Mouse (Mus musculus) cortical plate, adult 2 months (tissue): ENCODE results near the gene Cic. TPM values are rescaled to one million over a fixed set of nuclear protein-coding genes. Genes with fewer than 3 reads are reported as not detected.
"Not testable (repeated sequence)": the region's sequence is repeated elsewhere in the genome, so short reads cannot be mapped to it uniquely, and the experiment has no call there.

Experiments used
- H3K27ac ChIP-seq: fragments of 200-500 bp; 2 replicates; pipeline ENCODE4 v1.5.1; 2012; ENCODE audit warnings: low read length, control low read depth, inconsistent platforms; ENCODE audit not compliant: insufficient read depth
- H3K4me1 ChIP-seq: fragments of 200-500 bp; 2 replicates; pipeline ENCODE4 v1.6.1; 2011; ENCODE audit warnings: low read length; ENCODE audit not compliant: control insufficient read depth, insufficient read depth
- H3K4me3 ChIP-seq: fragments of 200-500 bp; 2 replicates; pipeline ENCODE4 v1.5.1; 2011; ENCODE audit warnings: mild to moderate bottlenecking, low read length, control low read depth; ENCODE audit not compliant: insufficient read depth
- CTCF ChIP-seq: fragments of 200-500 bp; IDR thresholded peaks from 2 replicates; pipeline ENCODE4 v1.5.1; 2011; ENCODE audit warnings: mild to moderate bottlenecking, control low read depth, low read length; ENCODE audit not compliant: insufficient read depth; ENCODE audit errors: extremely low read depth
- POLR2A ChIP-seq: fragments of 200-500 bp; IDR thresholded peaks from 2 replicates; pipeline ENCODE4 v1.6.1; 2011; ENCODE audit warnings: mild to moderate bottlenecking, low read length, control low read depth; ENCODE audit not compliant: insufficient read depth; ENCODE audit errors: extremely low read depth
- polyA plus RNA-seq: library from polyadenylated mRNA; depleted of rRNA; stranded (reverse); fragments of >200 nt; gene quantifications from 2 replicates; pipeline ENCODE4 v1.2.3, GENCODE M21; 2012

Gene Cic
- polyA plus RNA-seq, 1 experiment = 89.6 TPM

DNA sequence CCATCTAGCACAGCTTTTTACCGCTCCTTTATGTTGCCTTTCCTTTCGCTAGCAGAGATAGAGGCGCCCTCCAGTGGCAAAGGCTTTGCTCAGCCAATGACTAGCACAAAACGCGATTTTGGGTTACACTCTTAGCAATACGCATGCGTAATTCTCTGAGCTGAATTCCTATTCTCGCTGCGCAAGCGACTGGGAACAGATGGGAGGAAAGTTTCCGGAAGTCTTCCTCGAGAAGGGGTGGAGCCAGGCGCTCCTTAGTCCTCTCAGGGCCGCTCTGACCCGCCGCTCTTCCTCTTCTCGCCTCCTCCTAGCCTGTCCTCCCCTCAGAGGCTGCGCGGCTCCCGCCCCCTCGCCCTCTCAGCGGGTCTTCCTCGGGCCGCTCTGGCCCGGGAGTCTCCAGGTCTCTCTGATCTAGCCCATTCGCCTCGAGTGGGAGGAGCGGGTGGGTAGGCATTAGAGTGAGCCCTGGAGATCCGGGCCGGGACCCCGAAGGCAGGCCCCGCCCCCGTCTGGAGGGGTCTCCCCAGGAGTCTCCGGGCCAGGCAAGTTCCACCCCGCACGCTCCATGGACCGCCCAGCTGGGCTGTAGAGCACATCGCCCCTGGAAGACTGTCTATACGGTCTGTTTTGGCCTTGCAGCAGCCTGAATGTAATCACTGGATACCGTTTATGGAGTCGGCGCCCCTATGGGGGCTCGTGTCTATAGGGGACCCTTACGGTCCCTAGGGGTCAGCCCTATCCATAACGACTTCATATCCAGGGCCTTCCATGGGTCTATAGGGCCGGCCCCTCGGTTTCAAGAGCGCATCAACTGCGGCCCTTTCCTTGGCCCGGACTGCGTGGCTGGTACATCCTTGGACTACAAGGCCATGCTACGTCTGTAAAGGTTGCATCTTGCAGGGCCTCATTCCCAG lies 49.3 kb downstream of the Cic start, which contains the start of gene Megf8:
Gene Megf8, plus strand, starts transcription at position 633 of the 914 bp plus-strand sequence.
- peaks cover 3% of the 10 kb centered on the region; the same call in 1 of the 2 replicates for H3K4me1 ChIP-seq
- 0 out of 2 replicates have a peak within 1 kb of the TSS, but pooled peaks have one; percentile 11 for H3K27ac ChIP-seq
- peak within 1 kb of the TSS; percentile 86 for H3K4me3 ChIP-seq
- TF ChIP-seq POLR2A = peak; percentile 44; the same call in 1 of the 2 replicates
- peak; percentile 95 for TF ChIP-seq CTCF

DNA sequence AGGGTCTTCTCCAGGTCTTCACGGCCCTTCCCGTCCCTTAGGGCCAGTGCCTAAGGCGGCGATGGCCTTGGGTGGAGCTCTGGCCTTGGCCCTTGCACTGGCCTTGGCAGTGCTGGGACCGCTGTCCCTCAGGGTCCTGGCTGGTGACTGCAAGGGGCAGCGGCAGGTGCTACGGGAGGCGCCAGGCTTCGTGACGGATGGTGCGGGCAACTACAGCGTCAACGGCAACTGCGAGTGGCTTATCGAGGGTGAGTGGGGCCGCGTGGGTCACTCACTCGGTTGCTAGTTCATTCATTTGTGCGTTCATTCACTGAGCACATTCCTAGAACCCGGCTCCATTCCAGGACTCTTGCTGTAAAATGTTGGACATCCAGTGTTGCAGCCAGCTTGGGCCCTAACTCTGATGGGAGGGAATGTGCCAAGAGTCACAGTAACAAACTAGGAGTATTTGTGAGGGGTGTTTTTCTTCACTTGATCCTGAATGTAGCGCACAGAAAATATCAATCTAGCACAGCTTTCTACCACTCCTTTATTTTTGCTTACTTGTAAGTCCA lies 50.0 kb downstream of the Cic start:
- Histone ChIP-seq H3K4me3 (peak overlapping the region; percentile 86), H3K4me1 (peaks cover 3% of the 10 kb centered on the region; the same call in 1 of the 2 replicates), H3K27ac (0 out of 2 replicates have a peak overlapping the region, but pooled peaks have one; percentile 11)
- TF ChIP-seq POLR2A (no peak), CTCF (no peak)

DNA sequence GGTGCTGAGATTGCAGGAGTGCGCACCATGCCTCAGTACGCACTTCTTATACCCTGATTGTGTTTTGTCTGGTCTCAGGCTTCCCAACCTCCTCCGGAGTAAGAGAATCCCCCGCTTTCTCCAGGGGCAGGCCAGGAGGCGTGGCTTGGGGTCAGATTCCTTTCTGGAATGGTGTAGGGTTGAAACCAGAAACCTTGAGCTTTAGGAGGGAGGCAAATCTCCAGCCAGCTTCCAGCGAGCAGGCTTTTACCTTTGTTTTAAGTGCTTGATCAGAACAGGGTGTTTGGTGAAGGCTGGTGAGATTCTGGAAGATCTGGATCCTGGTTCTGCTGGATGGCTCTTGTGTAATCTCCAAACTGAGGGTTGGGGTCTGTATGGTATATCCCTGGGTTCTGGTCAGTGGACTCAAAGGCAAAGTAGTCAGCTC lies 54.6 kb downstream of the Cic start:
- Histone ChIP-seq H3K4me1 (peaks cover 2% of the 10 kb centered on the region; the same call in 1 of the 2 replicates), H3K27ac (no peak overlapping the region), H3K4me3 (no peak overlapping the region)
- no peak for TF ChIP-seq CTCF
- TF ChIP-seq POLR2A = no peak

DNA sequence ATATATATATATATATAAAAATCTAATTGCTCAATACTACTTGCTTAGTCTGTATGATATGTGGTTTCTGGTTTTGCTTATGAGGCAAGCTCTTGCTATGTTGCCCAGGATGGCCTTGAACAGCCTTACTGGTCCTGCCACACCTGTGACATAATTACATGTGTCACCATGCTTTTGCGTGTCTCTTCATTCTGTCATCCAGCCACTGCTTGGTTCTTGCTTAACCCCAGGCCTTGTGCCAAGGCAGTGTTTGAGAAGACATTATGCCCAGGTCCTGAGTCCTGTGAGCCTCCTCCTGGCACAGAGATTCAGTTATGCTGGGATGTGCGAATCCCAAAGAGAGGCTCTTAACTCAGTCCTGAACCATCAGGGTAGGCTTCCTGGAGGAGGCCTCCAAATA lies 55.7 kb downstream of the Cic start:
- TF ChIP-seq CTCF = no peak
- Histone ChIP-seq H3K4me3 (no peak overlapping the region), H3K4me1 (peaks cover 2% of the 10 kb centered on the region; the same call in 1 of the 2 replicates), H3K27ac (no peak overlapping the region)

DNA sequence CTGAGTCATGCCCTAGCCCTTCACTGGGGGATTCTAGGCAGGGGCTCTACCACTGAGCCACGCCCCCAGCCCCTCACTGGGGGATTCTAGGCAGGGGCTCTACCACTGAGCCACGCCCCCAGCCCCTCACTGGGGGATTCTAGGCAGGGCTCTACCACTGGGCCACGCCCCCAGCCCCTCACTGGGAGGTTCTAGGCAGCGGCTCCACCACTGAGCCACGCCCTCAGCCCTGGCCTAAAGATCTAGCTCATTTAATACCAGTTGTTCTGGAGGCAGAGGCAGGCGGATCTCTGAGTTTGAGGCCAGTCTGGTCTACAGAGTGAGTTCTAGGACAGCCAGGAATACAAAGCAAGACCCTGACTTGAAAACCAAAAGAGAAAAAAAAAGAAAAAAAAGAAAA lies 57.9 kb downstream of the Cic start:
- not testable (repeated sequence) for H3K4me1 ChIP-seq, H3K4me3 ChIP-seq

DNA sequence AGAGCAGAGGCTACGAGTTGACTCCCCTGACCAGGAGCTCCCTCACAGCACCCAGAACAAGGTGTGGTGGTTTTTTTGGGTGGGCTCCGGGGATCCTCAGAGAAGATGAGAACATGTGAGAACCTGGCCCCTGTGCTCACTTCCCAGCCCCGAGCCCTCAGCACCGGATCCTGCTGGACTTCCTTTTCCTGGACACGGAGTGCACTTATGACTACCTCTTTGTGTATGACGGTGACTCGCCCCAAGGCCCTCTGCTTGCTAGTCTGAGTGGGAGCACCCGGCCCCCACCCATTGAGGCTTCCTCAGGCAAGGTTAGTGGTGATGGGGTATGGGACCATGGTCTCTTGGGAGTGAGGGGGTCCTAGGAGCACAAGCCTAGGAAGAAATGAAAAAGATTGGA lies 58.7 kb downstream of the Cic start:
- TF ChIP-seq CTCF = no peak
- TF ChIP-seq POLR2A = no peak
- Histone ChIP-seq H3K4me3 (no peak overlapping the region), H3K27ac (no peak overlapping the region)

More for the DNA sequence above, 57.9 kb downstream of the Cic start:
- not testable (repeated sequence) for H3K27ac ChIP-seq

DNA sequence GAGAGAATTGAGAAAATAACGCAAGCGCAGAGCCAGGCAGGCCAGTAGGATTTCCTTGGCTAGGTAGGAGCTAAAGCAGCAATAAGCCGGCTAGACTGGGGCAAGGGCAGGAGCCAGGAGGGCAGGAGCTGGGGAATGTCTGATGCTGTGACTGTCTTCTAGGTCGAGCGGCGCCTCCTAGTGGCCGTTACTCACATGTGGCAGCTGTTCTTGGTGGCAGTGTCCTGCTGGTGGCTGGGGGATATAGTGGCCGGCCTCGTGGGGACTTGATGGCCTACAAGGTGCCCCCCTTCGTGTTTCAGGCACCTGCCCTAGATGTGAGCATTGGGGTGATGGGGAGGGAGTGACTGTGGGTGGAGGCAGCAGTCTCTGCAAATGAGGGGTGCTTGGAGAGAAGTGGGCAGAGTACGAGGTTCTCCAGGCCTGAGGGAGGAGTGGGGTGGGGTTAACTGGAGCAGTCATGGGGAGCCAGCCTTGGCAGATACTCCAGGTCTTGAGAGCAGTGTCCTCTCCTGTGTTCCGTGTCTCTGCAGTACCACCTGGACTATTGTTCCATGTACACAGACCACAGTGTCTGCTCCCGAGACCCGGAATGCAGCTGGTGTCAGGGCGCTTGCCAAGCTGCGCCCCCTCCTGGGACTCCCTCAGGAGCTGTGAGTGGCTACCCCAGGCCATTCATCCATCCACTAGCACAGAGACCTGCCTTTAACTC lies 66.2 kb downstream of the Cic start:
- TF ChIP-seq CTCF (peak; percentile 71), POLR2A (no peak)
- no peak overlapping the region for H3K27ac ChIP-seq
- no peak overlapping the region for H3K4me3 ChIP-seq
- H3K4me1 ChIP-seq = no peaks in the 10 kb centered on the region

More for the DNA sequence above, 58.7 kb downstream of the Cic start:
- peaks cover 2% of the 10 kb centered on the region; the same call in 1 of the 2 replicates for H3K4me1 ChIP-seq

DNA sequence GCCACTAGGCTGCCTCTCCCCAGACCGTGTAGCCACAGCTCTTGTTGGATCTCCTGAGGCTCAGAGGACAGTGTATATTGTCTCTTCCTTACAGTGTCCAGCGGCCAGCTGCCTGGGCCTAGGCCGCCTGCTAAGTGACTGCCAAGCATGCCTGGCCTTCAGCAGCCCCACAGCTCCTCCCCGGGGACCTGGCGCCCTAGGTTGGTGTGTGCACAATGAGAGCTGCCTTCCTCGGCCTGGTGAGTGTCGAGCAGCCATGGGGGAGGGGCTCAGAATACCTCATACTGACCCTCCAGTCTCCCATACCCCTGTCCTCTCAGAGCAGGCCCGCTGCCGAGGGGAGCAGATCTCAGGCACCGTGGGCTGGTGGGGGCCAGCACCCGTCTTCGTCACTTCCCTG lies 67.0 kb downstream of the Cic start:
- H3K4me3 ChIP-seq = no peak overlapping the region
- no peaks in the 10 kb centered on the region for H3K4me1 ChIP-seq
- TF ChIP-seq POLR2A = no peak
- no peak for TF ChIP-seq CTCF
- no peak overlapping the region for H3K27ac ChIP-seq

DNA sequence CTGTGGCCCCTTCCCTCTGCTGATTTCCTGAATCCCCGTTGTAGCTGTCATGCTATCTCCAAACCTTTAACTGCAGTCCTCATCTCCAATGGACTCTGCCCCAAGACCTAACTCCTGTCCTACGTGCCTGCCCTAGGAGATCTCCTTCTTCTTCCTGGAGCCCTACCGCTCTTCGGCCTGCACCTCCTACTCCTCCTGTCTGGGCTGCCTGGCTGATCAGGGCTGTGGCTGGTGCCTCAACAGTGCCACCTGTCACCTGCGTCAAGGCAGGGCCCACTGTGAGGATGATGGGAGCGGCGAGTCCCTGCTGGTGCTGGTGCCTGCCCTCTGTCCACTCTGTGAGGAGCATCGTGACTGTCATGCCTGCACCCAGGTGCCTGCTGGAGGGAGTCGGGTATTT lies 71.8 kb downstream of the Cic start:
- H3K27ac ChIP-seq = no peak overlapping the region
- no peak for TF ChIP-seq CTCF
- TF ChIP-seq POLR2A = no peak

More for the DNA sequence above, 71.8 kb downstream of the Cic start:
- H3K4me3 ChIP-seq = no peak overlapping the region
- H3K4me1 ChIP-seq = peaks cover 7% of the 10 kb centered on the region
